Mouse (Mus musculus): ENCODE data around the gene Vwa3b. TPM values are rescaled to one million over a fixed set of nuclear protein-coding genes. Genes with fewer than 3 reads are reported as not detected.

Vwa3b gene
- total and polyA plus RNA-seq, 2 experiments from 2014 or later = 1.9 to 4.6 TPM

DNA sequence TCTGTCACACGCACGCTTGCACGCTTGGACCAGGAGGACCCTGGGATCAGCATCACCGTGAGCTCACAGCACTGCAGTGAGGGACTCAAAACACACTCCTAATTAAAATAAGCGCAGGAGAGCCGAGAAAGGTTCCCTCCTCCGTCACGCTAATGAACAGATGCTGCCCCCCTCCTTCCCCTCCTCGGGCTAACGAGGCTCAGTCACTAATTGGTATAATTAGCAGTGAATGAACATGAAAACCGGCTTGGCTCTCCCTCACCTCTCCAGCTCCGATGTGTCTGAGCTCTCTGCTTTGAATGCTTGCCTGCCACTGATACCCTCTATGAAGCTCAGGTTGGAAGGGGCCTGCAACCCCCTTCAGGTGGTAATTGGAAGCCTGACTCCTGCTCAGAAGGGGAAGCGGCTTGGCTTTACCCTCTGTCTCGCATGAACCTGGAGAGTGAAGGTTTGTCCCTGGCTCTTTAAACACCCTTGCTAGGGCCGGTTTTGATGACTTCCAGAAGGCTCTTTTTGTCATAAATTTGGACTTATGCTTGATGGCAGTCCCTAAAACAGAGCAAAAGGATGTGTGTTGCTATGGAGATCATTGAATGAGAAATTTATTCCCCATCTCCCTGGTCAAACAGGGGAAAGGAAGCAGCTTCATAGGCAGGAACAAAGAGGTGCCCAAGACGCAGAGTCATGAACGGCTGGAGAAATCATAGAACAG lies 71.1 kb downstream of the Vwa3b start:
- DNase-seq (peak; percentile 80), ATAC-seq (peak; percentile 89)
- Histone ChIP-seq H3K4me2 (ENCODE audit: low read depth) (peak overlapping the region; percentile 25), H3K27ac (ENCODE audit: low read depth, low read length) (peak overlapping the region; percentile 83), H3K4me1 (ENCODE audit: insufficient read depth) (peaks cover 14% of the 10 kb centered on the region), H3K27me3 (ENCODE audit: insufficient read depth, low read length) (no peaks in the 10 kb centered on the region), H3K9me3 (ENCODE audit: low read length) (no peaks in the 10 kb centered on the region), H3K4me3 (ENCODE audit: low read depth, low read length) (no peak overlapping the region), H3K9ac (no peak overlapping the region), H3K36me3 (ENCODE audit: insufficient read depth) (no peaks in the 10 kb centered on the region)
- 16% methylated on average over 17 of the region's 17 CpGs for WGBS
- no peak for TF ChIP-seq CTCF (IDR thresholded peaks at IDR 0.05; ENCODE audit: low read depth)

DNA sequence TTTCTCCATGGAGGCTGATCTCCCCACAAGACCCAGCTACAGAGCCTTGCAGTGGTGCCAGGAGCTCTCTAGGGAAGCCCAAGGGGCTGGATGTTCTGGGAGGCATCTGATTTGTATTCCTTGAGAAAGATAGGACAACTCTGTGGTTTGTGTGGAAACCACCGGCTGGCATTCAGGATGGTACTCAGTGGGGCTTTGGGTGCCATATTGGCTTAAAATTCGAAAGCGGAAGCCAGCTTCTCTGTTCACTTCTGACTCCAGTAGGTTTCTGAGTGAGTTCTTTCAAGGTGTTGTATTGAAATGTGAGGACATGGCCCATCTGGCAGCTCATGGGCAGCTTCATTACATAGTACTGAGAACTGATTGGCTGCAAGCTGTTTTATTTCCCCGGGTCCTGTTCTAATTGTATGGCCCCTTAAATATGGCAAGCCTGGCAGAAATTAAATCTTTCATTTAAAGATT lies 71.7 kb downstream of the Vwa3b start:
- peak; percentile 49; the same call in 1 of the 2 replicates for ATAC-seq
- Histone ChIP-seq H3K27ac (ENCODE audit: low read depth, low read length) (peak overlapping the region; percentile 83), H3K4me2 (ENCODE audit: low read depth) (no peak overlapping the region; the same call in 1 of the 2 replicates), H3K9me3 (ENCODE audit: low read length) (no peaks in the 10 kb centered on the region), H3K4me1 (ENCODE audit: insufficient read depth) (peaks cover 14% of the 10 kb centered on the region), H3K27me3 (ENCODE audit: insufficient read depth, low read length) (no peaks in the 10 kb centered on the region), H3K9ac (no peak overlapping the region), H3K36me3 (ENCODE audit: insufficient read depth) (no peaks in the 10 kb centered on the region), H3K4me3 (ENCODE audit: low read depth, low read length) (no peak overlapping the region)
- no peak for TF ChIP-seq CTCF (IDR thresholded peaks at IDR 0.05; ENCODE audit: low read depth)
- 49% methylated on average over 4 of the region's 4 CpGs for WGBS
- peak; percentile 67 for DNase-seq

DNA sequence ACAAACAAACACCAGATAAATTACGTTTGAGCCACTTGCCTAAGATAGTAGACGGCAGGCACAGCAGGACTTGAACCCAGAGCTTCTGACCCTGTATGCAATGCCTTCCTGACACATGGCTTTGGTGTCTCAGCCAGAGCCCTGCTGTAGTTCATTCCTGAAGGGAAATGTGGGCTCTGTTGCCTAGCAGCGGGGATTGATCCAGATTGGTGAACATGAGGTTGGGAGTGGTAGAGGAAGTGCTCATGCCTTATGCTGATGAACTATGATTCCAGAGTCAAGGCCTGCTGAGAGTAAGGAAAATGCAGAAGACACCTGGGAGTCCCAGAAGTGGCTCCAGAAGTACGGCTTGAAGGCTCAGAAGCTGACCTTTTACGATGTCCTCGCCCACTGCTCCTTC lies 74.0 kb downstream of the Vwa3b start:
- H3K27me3 ChIP-seq (ENCODE audit: insufficient read depth, low read length) = no peaks in the 10 kb centered on the region
- H3K36me3 ChIP-seq (ENCODE audit: insufficient read depth) = no peaks in the 10 kb centered on the region
- H3K4me2 ChIP-seq (ENCODE audit: low read depth) = no peak overlapping the region
- H3K27ac ChIP-seq (ENCODE audit: low read depth, low read length) = no peak overlapping the region
- TF ChIP-seq CTCF (IDR thresholded peaks at IDR 0.05; ENCODE audit: low read depth) = no peak
- 91% methylated on average over 6 of the region's 6 CpGs for WGBS
- DNase-seq (no peak), ATAC-seq (no peak)
- H3K4me1 ChIP-seq (ENCODE audit: insufficient read depth) = peaks cover 14% of the 10 kb centered on the region
- no peak overlapping the region for H3K4me3 ChIP-seq (ENCODE audit: low read depth, low read length)
- H3K9me3 ChIP-seq (ENCODE audit: low read length) = no peaks in the 10 kb centered on the region
- no peak overlapping the region for H3K9ac ChIP-seq

DNA sequence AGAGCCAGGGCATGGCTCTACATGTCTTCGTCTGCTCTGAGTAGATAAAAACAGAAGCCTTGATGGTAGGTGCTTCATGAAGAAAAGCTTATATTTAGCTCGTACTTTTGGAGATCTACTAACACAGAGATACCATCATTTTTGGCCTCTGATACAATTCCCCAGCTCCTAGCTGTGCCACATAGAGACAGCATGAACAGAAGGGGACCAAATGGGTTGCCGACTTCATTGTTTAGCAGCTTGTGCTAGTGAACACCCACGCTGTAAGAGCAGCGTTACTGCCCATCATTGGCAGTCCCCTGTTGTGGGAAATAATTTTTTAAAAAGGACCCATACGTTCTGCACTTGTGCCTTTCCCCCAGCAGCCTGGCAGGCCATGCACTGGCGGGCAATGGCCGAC lies 74.6 kb downstream of the Vwa3b start:
- Histone ChIP-seq H3K4me1 (ENCODE audit: insufficient read depth) (peaks cover 14% of the 10 kb centered on the region), H3K27me3 (ENCODE audit: insufficient read depth, low read length) (no peaks in the 10 kb centered on the region), H3K36me3 (ENCODE audit: insufficient read depth) (no peaks in the 10 kb centered on the region), H3K9me3 (ENCODE audit: low read length) (no peaks in the 10 kb centered on the region), H3K27ac (ENCODE audit: low read depth, low read length) (no peak overlapping the region), H3K9ac (no peak overlapping the region), H3K4me2 (ENCODE audit: low read depth) (no peak overlapping the region), H3K4me3 (ENCODE audit: low read depth, low read length) (no peak overlapping the region)
- ATAC-seq (no peak), DNase-seq (no peak)
- no peak for TF ChIP-seq CTCF (IDR thresholded peaks at IDR 0.05; ENCODE audit: low read depth)
- 61% methylated on average over 8 of the region's 8 CpGs for WGBS

DNA sequence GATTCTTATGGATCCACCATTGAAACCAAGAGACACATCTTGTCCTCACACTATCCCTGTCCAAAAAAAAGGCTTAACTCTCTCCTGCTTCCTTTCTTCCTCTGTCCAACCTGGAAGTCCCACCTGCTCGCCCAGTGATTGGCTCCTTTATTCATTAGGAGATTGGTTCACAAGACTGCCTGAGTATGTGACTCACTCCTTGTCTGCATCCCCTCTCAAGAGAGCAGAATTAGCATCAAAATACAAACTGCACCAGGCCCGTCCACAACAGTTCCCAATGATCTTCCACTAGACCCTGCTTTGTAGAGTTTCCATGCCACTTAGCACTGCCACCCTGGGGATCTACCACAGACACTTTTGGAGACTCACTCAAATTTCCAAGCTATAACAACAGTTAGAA lies 75.3 kb downstream of the Vwa3b start:
- no peak overlapping the region for H3K4me3 ChIP-seq (ENCODE audit: low read depth, low read length)
- H3K9ac ChIP-seq = no peak overlapping the region
- H3K4me1 ChIP-seq (ENCODE audit: insufficient read depth) = peaks cover 13% of the 10 kb centered on the region
- ATAC-seq = no peak
- WGBS = 38% methylated on average over 2 of the region's 2 CpGs
- no peak for TF ChIP-seq CTCF (IDR thresholded peaks at IDR 0.05; ENCODE audit: low read depth)
- no peak overlapping the region for H3K27ac ChIP-seq (ENCODE audit: low read depth, low read length)
- H3K9me3 ChIP-seq (ENCODE audit: low read length) = no peaks in the 10 kb centered on the region
- no peak overlapping the region for H3K4me2 ChIP-seq (ENCODE audit: low read depth)
- no peaks in the 10 kb centered on the region for H3K36me3 ChIP-seq (ENCODE audit: insufficient read depth)
- DNase-seq = no peak
- no peaks in the 10 kb centered on the region for H3K27me3 ChIP-seq (ENCODE audit: insufficient read depth, low read length)

DNA sequence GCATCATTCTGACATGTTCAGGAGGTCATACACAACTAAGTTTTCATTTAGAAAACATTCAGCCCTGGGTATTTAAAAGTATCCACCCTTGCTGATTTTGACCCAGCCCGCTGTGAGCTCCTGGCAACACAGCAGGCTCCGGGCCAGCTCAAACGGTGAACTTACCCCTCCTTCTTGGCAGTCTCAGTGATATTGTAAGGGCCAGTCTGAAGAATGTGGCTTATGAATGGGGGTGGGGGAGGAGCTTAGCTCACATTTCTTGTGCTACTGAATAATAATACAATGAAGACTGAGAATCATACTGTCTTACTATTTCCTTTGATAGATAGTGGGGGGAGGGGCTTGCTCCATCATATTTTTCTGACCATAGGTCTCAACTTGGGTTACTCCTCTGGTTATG lies 78.8 kb downstream of the Vwa3b start:
- Histone ChIP-seq H3K9me3 (ENCODE audit: low read length) (no peaks in the 10 kb centered on the region), H3K4me2 (ENCODE audit: low read depth) (no peak overlapping the region), H3K27me3 (ENCODE audit: insufficient read depth, low read length) (no peaks in the 10 kb centered on the region), H3K9ac (no peak overlapping the region), H3K4me1 (ENCODE audit: insufficient read depth) (no peaks in the 10 kb centered on the region), H3K27ac (ENCODE audit: low read depth, low read length) (no peak overlapping the region), H3K36me3 (ENCODE audit: insufficient read depth) (no peaks in the 10 kb centered on the region), H3K4me3 (ENCODE audit: low read depth, low read length) (no peak overlapping the region)
- 11% methylated on average over 3 of the region's 3 CpGs for WGBS
- no peak for TF ChIP-seq CTCF (IDR thresholded peaks at IDR 0.05; ENCODE audit: low read depth)
- ATAC-seq = no peak
- DNase-seq = no peak

DNA sequence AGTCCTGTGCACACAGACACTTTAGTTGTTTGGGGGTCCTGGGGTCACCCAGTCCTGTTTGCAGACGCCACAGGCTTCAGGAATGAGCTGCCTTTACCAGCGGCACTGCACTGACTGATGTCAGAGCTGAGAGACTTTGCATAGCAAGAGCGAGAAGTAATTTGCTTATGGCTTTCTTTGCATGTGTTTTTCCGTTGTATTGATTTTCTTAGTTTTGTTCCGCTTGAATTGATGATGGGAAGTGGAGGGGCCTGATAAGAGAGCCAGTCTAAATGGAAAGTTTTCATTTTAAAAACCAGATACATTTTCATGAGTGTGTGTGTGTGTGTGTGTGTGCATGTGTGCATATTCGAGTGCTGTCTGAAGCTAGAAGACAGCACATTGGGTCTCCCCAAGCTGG lies 87.4 kb downstream of the Vwa3b start:
- Histone ChIP-seq H3K4me3 (ENCODE audit: low read depth, low read length) (no peak overlapping the region), H3K27ac (ENCODE audit: low read depth, low read length) (no peak overlapping the region), H3K9me3 (ENCODE audit: low read length) (no peaks in the 10 kb centered on the region), H3K4me1 (ENCODE audit: insufficient read depth) (no peaks in the 10 kb centered on the region), H3K4me2 (ENCODE audit: low read depth) (no peak overlapping the region), H3K27me3 (ENCODE audit: insufficient read depth, low read length) (no peaks in the 10 kb centered on the region), H3K36me3 (ENCODE audit: insufficient read depth) (no peaks in the 10 kb centered on the region), H3K9ac (no peak overlapping the region)
- WGBS = 64% methylated on average over 6 of the region's 6 CpGs
- TF ChIP-seq CTCF (IDR thresholded peaks at IDR 0.05; ENCODE audit: low read depth) = no peak
- DNase-seq = no peak
- ATAC-seq = no peak

Data from forebrain, postnatal 0 days (tissue).